Mouse (Mus musculus) testis, adult 2 months (tissue): ENCODE results near the gene Cep72.

ENCODE experiments used
- CTCF ChIP-seq: fragments of 200-500 bp; IDR thresholded peaks from 2 replicates; pipeline ENCODE4 v1.5.1; 2012; ENCODE audit warnings: low read depth, mild to moderate bottlenecking, inconsistent platforms, low read length, moderate library complexity; ENCODE audit not compliant: control insufficient read depth, insufficient read depth, insufficient replicate concordance
- POLR2A ChIP-seq: fragments of 200-500 bp; IDR thresholded peaks from 2 replicates; pipeline ENCODE4 v1.6.1; 2012; ENCODE audit warnings: low read depth, mild to moderate bottlenecking, inconsistent platforms, low read length, moderate library complexity; ENCODE audit not compliant: control insufficient read depth

DNA sequence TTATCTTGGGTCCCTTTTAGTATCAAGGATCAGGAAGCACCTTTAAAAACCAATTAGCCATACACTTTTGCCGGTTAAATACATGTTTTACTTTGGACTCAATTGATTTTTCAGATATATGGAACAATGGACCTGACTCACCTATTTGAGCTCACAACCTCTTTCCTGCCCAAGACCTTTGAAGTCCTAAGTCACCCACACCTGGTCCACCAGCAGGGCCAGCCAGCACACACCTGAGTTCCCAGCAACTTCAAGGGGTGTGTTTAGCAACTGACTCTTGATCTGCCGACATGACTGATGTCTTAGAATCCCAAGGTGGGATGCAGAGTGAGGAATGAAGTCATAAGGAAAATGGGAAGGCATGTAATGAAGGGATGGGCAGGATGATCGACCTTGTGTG, 9.6 kb upstream of the Cep72 start:
- no peak for TF ChIP-seq CTCF
- no peak for TF ChIP-seq POLR2A
